Mouse (Mus musculus): ENCODE results near the gene Cdh13. TPM values are rescaled to one million over a fixed set of nuclear protein-coding genes. Genes with fewer than 3 reads are reported as not detected.

The Cdh13 gene
- 100 to 1,000 TPM in 1 of 2 experiments, 10 to 100 TPM in 1; 95.8 to 111 TPM for total RNA-seq (2021)
- long read RNA-seq, experiment 1, partial matches to known transcripts = 140 of 151 reads
- long read RNA-seq, experiment 1, other reads (novel, unspliced or antisense) = 11 of 151 reads
- long read RNA-seq, experiment 2, partial matches to known transcripts = 88 of 94 reads
- long read RNA-seq, experiment 2, other reads (novel, unspliced or antisense) = 6 of 94 reads

GRCm38 (mm10) chr8:118283600-118284111 lies at the start of gene Cdh13:
TSS of gene Cdh13 (plus strand) at chr8:118283733.
- peak; percentile 55 for DNase-seq (ENCODE audit: low spot score)

GRCm38 (mm10) chr8:118235626-118236025 lies 47.9 kb upstream of the Cdh13 start:
- no peak for DNase-seq (ENCODE audit: low spot score)

GRCm38 (mm10) chr8:118237150-118237620 lies 46.3 kb upstream of the Cdh13 start:
- DNase-seq (ENCODE audit: low spot score) = peak; percentile 49

GRCm38 (mm10) chr8:118238156-118238555 lies 45.4 kb upstream of the Cdh13 start:
- no peak for DNase-seq (ENCODE audit: low spot score)

- DNase-seq (ENCODE audit: low spot score) = no peak
Measured at GRCm38 (mm10) chr8:118239186-118239585, 44.3 kb upstream of the Cdh13 start.

- DNase-seq (ENCODE audit: low spot score) = no peak
Measured at GRCm38 (mm10) chr8:118249319-118249718, 34.2 kb upstream of the Cdh13 start.

- peak; percentile 40 for DNase-seq (ENCODE audit: low spot score)
Measured at GRCm38 (mm10) chr8:118249923-118250322, 33.6 kb upstream of the Cdh13 start.

- DNase-seq (ENCODE audit: low spot score) = no peak
Measured at GRCm38 (mm10) chr8:118263117-118263516, 20.4 kb upstream of the Cdh13 start.

- DNase-seq (ENCODE audit: low spot score) = no peak
Measured at GRCm38 (mm10) chr8:118270751-118271402, 12.7 kb upstream of the Cdh13 start.

- no peak for DNase-seq (ENCODE audit: low spot score)
Measured at GRCm38 (mm10) chr8:118272493-118272892, 11.0 kb upstream of the Cdh13 start.

GRCm38 (mm10) chr8:118274243-118274642 lies 9.3 kb upstream of the Cdh13 start:
- no peak for DNase-seq (ENCODE audit: low spot score)

- DNase-seq (ENCODE audit: low spot score) = peak; percentile 75
Measured at GRCm38 (mm10) chr8:118274688-118275087, 8.8 kb upstream of the Cdh13 start.

- peak; percentile 65 for DNase-seq (ENCODE audit: low spot score)
Measured at GRCm38 (mm10) chr8:118284112-118285029, 838 bp downstream of the Cdh13 start.

- DNase-seq (ENCODE audit: low spot score) = peak; percentile 52
Measured at GRCm38 (mm10) chr8:118285596-118286281, 2.2 kb downstream of the Cdh13 start.

- peak; percentile 64 for DNase-seq (ENCODE audit: low spot score)
Measured at GRCm38 (mm10) chr8:118286282-118287180, 3.0 kb downstream of the Cdh13 start.

GRCm38 (mm10) chr8:118287496-118287895 lies 4.0 kb downstream of the Cdh13 start:
- DNase-seq (ENCODE audit: low spot score) = peak; percentile 29

GRCm38 (mm10) chr8:118288259-118288952 lies 4.9 kb downstream of the Cdh13 start:
- peak; percentile 35 for DNase-seq (ENCODE audit: low spot score)

- no peak for DNase-seq (ENCODE audit: low spot score)
Measured at GRCm38 (mm10) chr8:118289091-118289490, 5.6 kb downstream of the Cdh13 start.

- DNase-seq (ENCODE audit: low spot score) = no peak
Measured at GRCm38 (mm10) chr8:118289525-118289924, 6.0 kb downstream of the Cdh13 start.

Measured in gastrocnemius, adult 18-20 months (tissue).